Mouse (Mus musculus) A20 (cell line): Measurements from ENCODE around the gene 1600002K03Rik.
"Not testable (repeated sequence)": the region's sequence is repeated elsewhere in the genome, so short reads cannot be mapped to it uniquely, and the experiment has no call there.

Experiments used
- DNase-seq: peaks from one replicate; pipeline ENCODE4 v3.0.0-alpha.2; 2011; ENCODE audit warnings: low read depth, low spot score

1600002K03Rik gene

GRCm38 (mm10) chr10:80187739-80188138, 15.0 kb downstream of the 1600002K03Rik start:
- DNase-seq = no peak

GRCm38 (mm10) chr10:80188453-80189024, 15.8 kb downstream of the 1600002K03Rik start:
- DNase-seq = no peak

GRCm38 (mm10) chr10:80189999-80190398, 17.3 kb downstream of the 1600002K03Rik start:
- no peak for DNase-seq

- DNase-seq = no peak
Measured at GRCm38 (mm10) chr10:80190491-80191051, 17.8 kb downstream of the 1600002K03Rik start.

GRCm38 (mm10) chr10:80193976-80194375, 21.2 kb downstream of the 1600002K03Rik start:
- no peak for DNase-seq

GRCm38 (mm10) chr10:80194441-80194840, 21.7 kb downstream of the 1600002K03Rik start:
- DNase-seq = no peak

- DNase-seq = no peak
Measured at GRCm38 (mm10) chr10:80196167-80196566, 23.4 kb downstream of the 1600002K03Rik start.

- no peak for DNase-seq
Measured at GRCm38 (mm10) chr10:80196778-80197581, 24.2 kb downstream of the 1600002K03Rik start.

GRCm38 (mm10) chr10:80199440-80200008, 26.8 kb downstream of the 1600002K03Rik start:
- DNase-seq = peak; percentile 82

- DNase-seq = no peak
Measured at GRCm38 (mm10) chr10:80200485-80200884, 27.7 kb downstream of the 1600002K03Rik start.

GRCm38 (mm10) chr10:80204055-80204454, 31.3 kb downstream of the 1600002K03Rik start:
- no peak for DNase-seq

- no peak for DNase-seq
Measured at GRCm38 (mm10) chr10:80207201-80207600, 34.5 kb downstream of the 1600002K03Rik start.

- DNase-seq = no peak
Measured at GRCm38 (mm10) chr10:80207676-80208075, 34.9 kb downstream of the 1600002K03Rik start.

GRCm38 (mm10) chr10:80208248-80208647, 35.5 kb downstream of the 1600002K03Rik start:
- no peak for DNase-seq

- DNase-seq = no peak
Measured at GRCm38 (mm10) chr10:80208841-80209371, 36.2 kb downstream of the 1600002K03Rik start.

- DNase-seq = not testable (repeated sequence)
Measured at GRCm38 (mm10) chr10:80211547-80212103, 38.9 kb downstream of the 1600002K03Rik start.

- no peak for DNase-seq
Measured at GRCm38 (mm10) chr10:80215048-80215772, 42.5 kb downstream of the 1600002K03Rik start.

- DNase-seq = no peak
Measured at GRCm38 (mm10) chr10:80220676-80221075, 47.9 kb downstream of the 1600002K03Rik start.

- DNase-seq = not testable (repeated sequence)
Measured at GRCm38 (mm10) chr10:80223137-80223536, 50.4 kb downstream of the 1600002K03Rik start.
